Mouse (Mus musculus): Measurements from ENCODE around the gene B230118H07Rik.

- no peak for TF ChIP-seq CTCF (IDR thresholded peaks at IDR 0.05 in 2 of 3, conservative IDR thresholded peaks at IDR 0.05 in 1 of 3; ENCODE audit: control insufficient read depth in 1 of 3, insufficient read depth in 1 of 3, low read depth in 2 of 3, low read length in 3 of 3, poor library complexity in 1 of 3, severe bottlenecking in 1 of 3)
- no peak for TF ChIP-seq GATA1 (IDR thresholded peaks at IDR 0.05; ENCODE audit: low read depth, low read length)
- TF ChIP-seq MAZ (IDR thresholded peaks at IDR 0.05; ENCODE audit: low read depth, low read length): no peak
- no peak for TF ChIP-seq ZKSCAN1 (IDR thresholded peaks at IDR 0.05; ENCODE audit: low read depth, low read length)
- TF ChIP-seq TAL1 (IDR thresholded peaks at IDR 0.05; ENCODE audit: low read length): no peak
- no peak for TF ChIP-seq KAT2A (conservative IDR thresholded peaks at IDR 0.05; ENCODE audit: low read depth, low read length)
- no peak for TF ChIP-seq ZMIZ1 (IDR thresholded peaks at IDR 0.05; ENCODE audit: low read depth, low read length)
- TF ChIP-seq RAD21 (IDR thresholded peaks at IDR 0.05; ENCODE audit: low read depth, low read length): no peak
- no peak for TF ChIP-seq POLR2AphosphoS2 (IDR thresholded peaks at IDR 0.05; ENCODE audit: low read length)
Observed at GRCm38 (mm10) chr2:101624526-101624925, 24.8 kb downstream of the B230118H07Rik start, which contains the start of gene Rag2.
